Mouse (Mus musculus) lung, postnatal 0 days (tissue): ENCODE data around the gene Bclaf1. TPM values are rescaled to one million over a fixed set of nuclear protein-coding genes. Genes with fewer than 3 reads are reported as not detected.

ENCODE experiments used
- ATAC-seq: fragments of 200-750 bp; cut with Nextera tagmentation; 2 replicates; pipeline ENCODE4 v1.8.0; 2017; ENCODE audit warnings: moderate library complexity
- DNase-seq: peaks from one replicate; pipeline ENCODE4 v3.0.0-alpha.2; 2016; ENCODE audit warnings: low spot score
- H3K27ac ChIP-seq: fragments of 300-500 bp; sonication (generic); 2 replicates; pipeline ENCODE4 v1.5.1; 2014; ENCODE audit warnings: antibody characterized with exemption, mild to moderate bottlenecking, low read length, mixed read lengths
- H3K27me3 ChIP-seq: fragments of 300-500 bp; sonication (generic); replicated peaks from 2 replicates; pipeline ENCODE4 v1.6.1; 2014; ENCODE audit warnings: low read length, mixed read lengths; ENCODE audit not compliant: insufficient read depth
- H3K36me3 ChIP-seq: fragments of 300-500 bp; sonication (generic); 2 replicates; pipeline ENCODE4 v1.6.1; 2014; ENCODE audit warnings: low read length, mixed read lengths; ENCODE audit not compliant: insufficient read depth
- H3K4me1 ChIP-seq: fragments of 300-500 bp; sonication (generic); 2 replicates; pipeline ENCODE4 v1.6.1; 2014; ENCODE audit warnings: antibody characterized with exemption, low read depth, low read length, mixed read lengths; ENCODE audit not compliant: insufficient read depth
- H3K4me2 ChIP-seq: fragments of 300-500 bp; sonication (generic); replicated peaks from 2 replicates; pipeline ENCODE4 v1.6.1; 2014; ENCODE audit warnings: low read depth, mild to moderate bottlenecking, low read length, moderate library complexity, mixed read lengths
- H3K4me3 ChIP-seq: fragments of 300-500 bp; sonication (generic); 2 replicates; pipeline ENCODE4 v1.5.1; 2014; ENCODE audit warnings: low read depth, low read length
- H3K9ac ChIP-seq: fragments of 300-500 bp; sonication (generic); replicated peaks from 2 replicates; pipeline ENCODE4 v1.6.1; 2014; ENCODE audit warnings: low read depth, mild to moderate bottlenecking
- H3K9me3 ChIP-seq: fragments of 300-500 bp; sonication (generic); 2 replicates; pipeline ENCODE4 v1.6.1; 2016; ENCODE audit warnings: low read length, mixed read lengths
- CTCF ChIP-seq: IDR thresholded peaks from 2 replicates; pipeline ENCODE4 v1.5.1; 2016; ENCODE audit warnings: antibody characterized with exemption, mild to moderate bottlenecking
- EP300 ChIP-seq: IDR thresholded peaks from 2 replicates; pipeline ENCODE4 v1.6.1; 2016; ENCODE audit warnings: antibody characterized with exemption, mild to moderate bottlenecking, control low read depth
- WGBS: fragments of 180-500 bp; shearing (Covaris S2); extraction: QIAGEN DNeasy Blood & Tissue Kit; methylation state at CpG from one replicate; pipeline ENCODE4 v1.1.7; 2014; 5-methylcytosine and 5-hydroxymethylcytosine counted together
- polyA plus RNA-seq: library from polyadenylated mRNA; unstranded; fragments of >200 nt; fragmentation: Nextera tagmentation; extraction: Ambion mirVana; gene quantifications from 2 replicates; pipeline ENCODE4 v1.2.1, GENCODE M21; 2015

The Bclaf1 gene
- polyA plus RNA-seq, 1 experiment from 2014 or later = 54.2 TPM

GRCm38 (mm10) chr10:20290467-20290883 lies 21.8 kb upstream of the Bclaf1 start:
- DNase-seq = peak; percentile 90
- Histone ChIP-seq H3K4me3 (no peak overlapping the region), H3K27ac (no peak overlapping the region), H3K4me2 (peak overlapping the region; percentile 42), H3K4me1 (no peaks in the 10 kb centered on the region), H3K27me3 (no peaks in the 10 kb centered on the region), H3K9ac (no peak overlapping the region), H3K9me3 (no peaks in the 10 kb centered on the region), H3K36me3 (no peaks in the 10 kb centered on the region)
- WGBS = 14% methylated on average over 11 of the region's 11 CpGs
- ATAC-seq = peak; percentile 57; the same call in 1 of the 2 replicates
- TF ChIP-seq CTCF (peak; percentile 93), EP300 (no peak)

GRCm38 (mm10) chr10:20295961-20296360 lies 16.3 kb upstream of the Bclaf1 start:
- TF ChIP-seq CTCF = peak; percentile 33
- TF ChIP-seq EP300 = no peak
- ATAC-seq = no peak
- WGBS = 60% methylated on average over 5 of the region's 5 CpGs

DNA sequence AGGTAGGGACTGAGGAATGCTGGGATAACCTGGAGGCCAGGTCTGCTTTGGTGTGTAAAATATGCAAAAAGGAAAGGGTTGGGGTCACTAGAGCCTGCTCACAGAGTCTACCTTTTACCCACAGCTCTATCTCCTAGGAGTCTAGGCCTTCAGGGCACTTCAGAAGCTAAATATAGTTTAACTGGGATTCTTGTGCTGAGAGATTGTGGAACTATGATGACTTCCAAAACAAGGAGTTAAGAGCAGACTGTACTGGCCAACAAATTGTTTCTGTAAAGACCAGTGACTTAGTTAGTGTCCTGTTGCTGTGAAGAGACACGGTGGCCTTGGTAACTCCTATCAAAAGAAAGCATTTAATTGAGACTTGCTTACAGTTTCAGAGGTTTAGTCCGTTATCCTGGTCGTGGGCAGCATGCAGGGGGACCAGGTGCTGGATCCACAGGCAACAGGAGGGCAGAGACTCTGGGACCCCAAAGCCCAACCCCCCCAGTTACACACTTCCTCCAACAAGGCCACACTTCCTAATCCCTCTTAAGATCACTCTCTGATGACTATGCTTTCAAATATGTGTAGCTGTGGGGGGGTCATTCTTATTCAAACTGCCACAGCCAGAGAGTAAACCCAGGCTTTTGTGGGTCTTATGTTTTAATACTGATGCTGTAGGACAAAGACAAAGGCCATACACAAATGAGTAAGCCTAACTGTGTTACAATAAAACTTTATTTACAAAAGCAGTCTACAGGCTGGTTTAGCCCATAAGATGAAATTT lies 13.9 kb upstream of the Bclaf1 start:
- no peak for ATAC-seq
- H3K4me1 ChIP-seq = no peaks in the 10 kb centered on the region
- WGBS = 60% methylated on average over 3 of the region's 3 CpGs
- H3K27me3 ChIP-seq = no peaks in the 10 kb centered on the region
- no peak overlapping the region for H3K9ac ChIP-seq
- no peak overlapping the region for H3K4me3 ChIP-seq
- H3K4me2 ChIP-seq = no peak overlapping the region
- DNase-seq = no peak
- no peak for TF ChIP-seq CTCF
- no peak for TF ChIP-seq EP300
- H3K27ac ChIP-seq = no peak overlapping the region
- H3K9me3 ChIP-seq = no peaks in the 10 kb centered on the region
- no peaks in the 10 kb centered on the region for H3K36me3 ChIP-seq

More at GRCm38 (mm10) chr10:20295961-20296360, 16.3 kb upstream of the Bclaf1 start:
- DNase-seq = no peak
- Histone ChIP-seq H3K4me3 (no peak overlapping the region), H3K9ac (no peak overlapping the region), H3K4me2 (no peak overlapping the region), H3K36me3 (no peaks in the 10 kb centered on the region), H3K9me3 (no peaks in the 10 kb centered on the region), H3K27ac (no peak overlapping the region), H3K27me3 (no peaks in the 10 kb centered on the region), H3K4me1 (no peaks in the 10 kb centered on the region)

- no peak for ATAC-seq
- Histone ChIP-seq H3K27me3 (no peaks in the 10 kb centered on the region), H3K27ac (no peak overlapping the region), H3K4me2 (no peak overlapping the region), H3K4me1 (no peaks in the 10 kb centered on the region), H3K4me3 (no peak overlapping the region), H3K9me3 (no peaks in the 10 kb centered on the region), H3K36me3 (no peaks in the 10 kb centered on the region), H3K9ac (no peak overlapping the region)
- TF ChIP-seq EP300 (no peak), CTCF (no peak)
- no peak for DNase-seq
- WGBS = 63% methylated on average over 5 of the region's 5 CpGs
Observed at GRCm38 (mm10) chr10:20299114-20299513, 13.2 kb upstream of the Bclaf1 start.

GRCm38 (mm10) chr10:20310969-20311769 lies 1.1 kb upstream of the Bclaf1 start:
- Histone ChIP-seq H3K27me3 (no peaks in the 10 kb centered on the region), H3K4me3 (peak overlapping the region; percentile 80), H3K4me1 (peaks cover 4% of the 10 kb centered on the region; the same call in 1 of the 2 replicates), H3K9ac (peak overlapping the region; percentile 62), H3K4me2 (peak overlapping the region; percentile 60), H3K9me3 (no peaks in the 10 kb centered on the region), H3K36me3 (no peaks in the 10 kb centered on the region), H3K27ac (peak overlapping the region; percentile 99)
- TF ChIP-seq EP300 (no peak), CTCF (no peak)
- ATAC-seq (no peak), DNase-seq (peak; percentile 35)
- 42% methylated on average over 11 of the region's 11 CpGs for WGBS

DNA sequence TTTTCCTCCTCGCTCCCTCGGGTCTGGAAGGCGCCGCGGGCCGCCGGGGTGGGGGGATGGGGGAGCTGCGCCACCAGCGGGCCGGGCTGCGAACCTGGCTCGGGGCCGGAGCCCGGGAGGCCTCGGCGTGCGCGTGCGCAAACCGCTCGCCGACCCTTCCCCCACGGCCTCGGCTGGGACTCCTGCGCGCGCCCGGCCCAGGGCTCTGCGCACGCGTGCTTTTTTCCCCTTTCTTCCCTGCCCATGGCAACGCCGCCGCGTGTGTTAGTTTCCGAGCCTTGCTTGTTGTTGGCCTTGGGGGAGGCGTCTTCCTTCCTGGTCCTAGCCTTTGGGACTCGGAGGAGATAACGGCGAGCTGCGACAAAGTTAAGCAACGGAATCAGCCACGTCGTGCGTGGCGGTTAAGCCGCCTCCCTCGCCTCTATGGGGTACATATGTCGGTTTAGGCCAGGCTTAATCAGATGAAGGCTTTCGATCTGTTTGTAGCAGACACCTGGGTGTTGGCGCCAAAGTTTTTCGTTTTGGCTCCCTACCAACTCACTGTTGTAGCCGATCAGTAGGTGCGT lies 550 bp downstream of the Bclaf1 start:
- WGBS = 1% methylated on average over 23 of the region's 54 CpGs
- no peak for TF ChIP-seq EP300
- no peak for TF ChIP-seq CTCF
- peak overlapping the region; percentile 80 for H3K4me3 ChIP-seq
- H3K9ac ChIP-seq = peak overlapping the region; percentile 86
- H3K4me1 ChIP-seq = peaks cover 4% of the 10 kb centered on the region; the same call in 1 of the 2 replicates
- peak overlapping the region; percentile 99 for H3K27ac ChIP-seq
- H3K27me3 ChIP-seq = no peaks in the 10 kb centered on the region
- DNase-seq = peak; percentile 96
- no peaks in the 10 kb centered on the region for H3K9me3 ChIP-seq
- H3K36me3 ChIP-seq = no peaks in the 10 kb centered on the region
- ATAC-seq = peak; percentile 79
- peak overlapping the region; percentile 73 for H3K4me2 ChIP-seq
